Mouse (Mus musculus): Measurements from ENCODE around the gene Uba1.

The Uba1 gene

GRCm38 (mm10) chrX:20658026-20658652, at the start of gene Uba1:
Uba1 (plus strand) TSS chrX:20658326.
- peak; percentile 82 to 83 for DNase-seq (ENCODE audit: low spot score in 2 of 2)

GRCm38 (mm10) chrX:20608500-20608899, 49.6 kb upstream of the Uba1 start:
- DNase-seq (ENCODE audit: low spot score in 2 of 2): no peak

- no peak for DNase-seq (ENCODE audit: low spot score in 2 of 2)
Observed at GRCm38 (mm10) chrX:20616861-20617175, 41.3 kb upstream of the Uba1 start.

GRCm38 (mm10) chrX:20617176-20617902, 40.8 kb upstream of the Uba1 start, which contains the start of the genes Rbm10 and Ndufb11:
Rbm10 (plus strand) TSS chrX:20617503.
Ndufb11 (minus strand) TSS chrX:20617619.
- peak; percentile 83 to 84 for DNase-seq (ENCODE audit: low spot score in 2 of 2)

- peak in 1 of 2 experiments; percentile 27 for DNase-seq (ENCODE audit: low spot score in 2 of 2)
Observed at GRCm38 (mm10) chrX:20617903-20618399, 40.2 kb upstream of the Uba1 start.

- DNase-seq (ENCODE audit: low spot score in 2 of 2): no peak
Observed at GRCm38 (mm10) chrX:20638141-20638540, 20.0 kb upstream of the Uba1 start.

GRCm38 (mm10) chrX:20644780-20645179, 13.3 kb upstream of the Uba1 start:
- DNase-seq (ENCODE audit: low spot score in 2 of 2): no peak

GRCm38 (mm10) chrX:20657593-20657992, 533 bp upstream of the Uba1 start:
- no peak for DNase-seq (ENCODE audit: low spot score in 2 of 2)

- peak in 1 of 2 experiments; percentile 6 for DNase-seq (ENCODE audit: low spot score in 2 of 2)
Observed at GRCm38 (mm10) chrX:20658891-20659406, 823 bp downstream of the Uba1 start.

- DNase-seq (ENCODE audit: low spot score in 2 of 2): no peak
Observed at GRCm38 (mm10) chrX:20662317-20662715, 4.2 kb downstream of the Uba1 start.

- peak; percentile 86 to 89 for DNase-seq (ENCODE audit: low spot score in 2 of 2)
Observed at GRCm38 (mm10) chrX:20662716-20663443, 4.8 kb downstream of the Uba1 start.

- DNase-seq (ENCODE audit: low spot score in 2 of 2): no peak
Observed at GRCm38 (mm10) chrX:20663444-20663790, 5.3 kb downstream of the Uba1 start.

GRCm38 (mm10) chrX:20687519-20688067, 29.5 kb downstream of the Uba1 start, which contains the start of gene Cdk16:
Cdk16 (plus strand) TSS chrX:20687954.
- peak; percentile 89 to 92 for DNase-seq (ENCODE audit: low spot score in 2 of 2)

GRCm38 (mm10) chrX:20688068-20688547, 30.0 kb downstream of the Uba1 start:
- peak; percentile 78 to 81 for DNase-seq (ENCODE audit: low spot score in 2 of 2)

GRCm38 (mm10) chrX:20688615-20689014, 30.5 kb downstream of the Uba1 start:
- DNase-seq (ENCODE audit: low spot score in 2 of 2): peak; percentile 24 to 32

- DNase-seq (ENCODE audit: low spot score in 2 of 2): no peak
Observed at GRCm38 (mm10) chrX:20691566-20691965, 33.4 kb downstream of the Uba1 start.

- DNase-seq (ENCODE audit: low spot score in 2 of 2): no peak
Observed at GRCm38 (mm10) chrX:20692616-20693015, 34.5 kb downstream of the Uba1 start.

GRCm38 (mm10) chrX:20695842-20696241, 37.7 kb downstream of the Uba1 start:
- no peak for DNase-seq (ENCODE audit: low spot score in 2 of 2)

- DNase-seq (ENCODE audit: low spot score in 2 of 2): peak; percentile 20 to 21
Observed at GRCm38 (mm10) chrX:20703741-20704290, 45.7 kb downstream of the Uba1 start, which contains the start of gene Usp11. Usp11 (plus strand) TSS chrX:20703906.

- DNase-seq (ENCODE audit: low spot score in 2 of 2): peak; percentile 75
Observed at GRCm38 (mm10) chrX:20704295-20705082, 46.4 kb downstream of the Uba1 start.

GRCm38 (mm10) chrX:20705083-20705402, 46.9 kb downstream of the Uba1 start:
- DNase-seq (ENCODE audit: low spot score in 2 of 2): no peak
